Mouse (Mus musculus) hindbrain, embryonic 16.5 days (tissue): ENCODE data around the gene Mgat5b. TPM values are rescaled to one million over a fixed set of nuclear protein-coding genes. Genes with fewer than 3 reads are reported as not detected.

Experiments used
- ATAC-seq: fragments of 200-750 bp; cut with Nextera tagmentation; 2 replicates; pipeline ENCODE4 v1.8.0; 2017; ENCODE audit warnings: moderate TSS enrichment, moderate library complexity
- H3K27ac ChIP-seq: fragments of 300-500 bp; sonication (generic); 2 replicates; pipeline ENCODE4 v1.5.1; 2014; ENCODE audit warnings: low read depth, mild to moderate bottlenecking, control low read depth, low read length, moderate library complexity
- H3K27me3 ChIP-seq: fragments of 300-500 bp; sonication (generic); replicated peaks from 2 replicates; pipeline ENCODE4 v1.6.1; 2014; ENCODE audit warnings: low read length; ENCODE audit not compliant: control insufficient read depth, insufficient read depth
- H3K36me3 ChIP-seq: fragments of 300-500 bp; sonication (generic); 2 replicates; pipeline ENCODE4 v1.6.1; 2014; ENCODE audit warnings: mild to moderate bottlenecking, low read length, moderate library complexity, mixed read lengths; ENCODE audit not compliant: control insufficient read depth, insufficient read depth
- H3K4me1 ChIP-seq: fragments of 300-500 bp; sonication (generic); 2 replicates; pipeline ENCODE4 v1.6.1; 2014; ENCODE audit warnings: low read depth, low read length; ENCODE audit not compliant: control insufficient read depth, insufficient read depth
- H3K4me2 ChIP-seq: fragments of 300-500 bp; sonication (generic); 2 replicates; pipeline ENCODE4 v1.6.1; 2014; ENCODE audit warnings: mild to moderate bottlenecking, low read length, control low read depth, moderate library complexity
- H3K4me3 ChIP-seq: fragments of 300-500 bp; sonication (generic); 2 replicates; pipeline ENCODE4 v1.5.1; 2014; ENCODE audit warnings: mild to moderate bottlenecking, low read length, control low read depth, moderate library complexity
- H3K9ac ChIP-seq: fragments of 300-500 bp; sonication (generic); 2 replicates; pipeline ENCODE4 v1.6.1; 2014; ENCODE audit warnings: low read depth, mild to moderate bottlenecking, control low read depth, low read length, moderate library complexity
- H3K9me3 ChIP-seq: fragments of 300-500 bp; sonication (generic); 2 replicates; pipeline ENCODE4 v1.6.1; 2014; ENCODE audit warnings: mild to moderate bottlenecking, low read length, moderate library complexity; ENCODE audit not compliant: control insufficient read depth
- WGBS: fragments of 180-500 bp; shearing (Covaris S2); extraction: QIAGEN DNeasy Blood & Tissue Kit; methylation state at CpG from one replicate; pipeline ENCODE4 v1.1.7; 2014; 5-methylcytosine and 5-hydroxymethylcytosine counted together
- polyA plus RNA-seq: library from polyadenylated mRNA; unstranded; fragments of >200 nt; fragmentation: Nextera tagmentation; extraction: Ambion mirVana; gene quantifications from 2 replicates; pipeline ENCODE4 v1.2.1, GENCODE M21; 2015

Mgat5b gene
- polyA plus RNA-seq, 1 experiment from 2014 or later, result 19.4 TPM

DNA sequence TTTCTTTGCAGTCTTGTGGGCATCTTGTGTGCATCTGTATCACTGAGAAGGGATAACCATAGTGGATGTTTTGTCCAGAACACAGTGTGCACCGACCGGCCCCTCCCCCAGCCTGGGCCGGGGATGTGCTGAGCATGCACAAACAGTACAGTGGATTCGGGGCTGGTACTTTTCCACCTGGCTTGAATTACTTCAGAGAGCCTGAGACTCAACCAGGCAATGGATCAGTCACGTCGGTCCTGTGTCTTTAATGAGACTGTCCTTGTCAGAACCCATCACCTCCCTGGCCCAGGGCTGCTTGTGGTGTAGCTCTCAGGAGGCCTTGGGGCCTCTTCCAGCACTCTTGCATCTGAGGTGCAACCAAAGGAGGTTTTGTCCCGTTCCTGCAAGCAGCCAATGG lies 46.4 kb downstream of the Mgat5b start:
- Histone ChIP-seq H3K27me3 (no peaks in the 10 kb centered on the region), H3K4me3 (no peak overlapping the region), H3K9ac (no peak overlapping the region), H3K4me2 (no peak overlapping the region), H3K27ac (no peak overlapping the region), H3K4me1 (no peaks in the 10 kb centered on the region; the same call in 1 of the 2 replicates), H3K36me3 (peaks cover 8% of the 10 kb centered on the region), H3K9me3 (no peaks in the 10 kb centered on the region)
- no peak for ATAC-seq
- WGBS, result 72% methylated on average over 7 of the region's 7 CpGs

GRCm38 (mm10) chr11:116965961-116966360 lies 47.3 kb downstream of the Mgat5b start:
- Histone ChIP-seq H3K36me3 (peaks cover 8% of the 10 kb centered on the region), H3K27me3 (no peaks in the 10 kb centered on the region), H3K4me2 (no peak overlapping the region), H3K9me3 (no peaks in the 10 kb centered on the region), H3K4me1 (no peaks in the 10 kb centered on the region; the same call in 1 of the 2 replicates), H3K4me3 (no peak overlapping the region), H3K9ac (no peak overlapping the region), H3K27ac (no peak overlapping the region)
- WGBS, result 60% methylated on average over 2 of the region's 2 CpGs
- no peak for ATAC-seq

- H3K27ac ChIP-seq, result no peak overlapping the region
- no peak overlapping the region for H3K9ac ChIP-seq
- H3K4me1 ChIP-seq, result no peaks in the 10 kb centered on the region; the same call in 1 of the 2 replicates
- no peak overlapping the region for H3K4me3 ChIP-seq
- H3K36me3 ChIP-seq, result peaks cover 2% of the 10 kb centered on the region; the same call in 1 of the 2 replicates
- ATAC-seq, result no peak; the same call in 1 of the 2 replicates
- H3K4me2 ChIP-seq, result no peak overlapping the region
- no peaks in the 10 kb centered on the region for H3K27me3 ChIP-seq
- WGBS, result 90% methylated on average over 9 of the region's 9 CpGs
- no peaks in the 10 kb centered on the region for H3K9me3 ChIP-seq
Measured at GRCm38 (mm10) chr11:116968586-116968985, 49.9 kb downstream of the Mgat5b start.

- 67% methylated on average over 11 of the region's 11 CpGs for WGBS
- no peak overlapping the region for H3K9ac ChIP-seq
- no peaks in the 10 kb centered on the region for H3K9me3 ChIP-seq
- H3K36me3 ChIP-seq, result peaks cover 5% of the 10 kb centered on the region
- ATAC-seq, result no peak
- H3K27ac ChIP-seq, result no peak overlapping the region
- no peak overlapping the region for H3K4me3 ChIP-seq
- no peaks in the 10 kb centered on the region; the same call in 1 of the 2 replicates for H3K4me1 ChIP-seq
- no peaks in the 10 kb centered on the region for H3K27me3 ChIP-seq
- no peak overlapping the region for H3K4me2 ChIP-seq
Measured at GRCm38 (mm10) chr11:116969498-116969897, 50.8 kb downstream of the Mgat5b start.

- no peak for ATAC-seq
- Histone ChIP-seq H3K4me1 (no peaks in the 10 kb centered on the region), H3K36me3 (peaks cover 5% of the 10 kb centered on the region)
Measured at GRCm38 (mm10) chr11:116970847-116971246, 52.2 kb downstream of the Mgat5b start.

GRCm38 (mm10) chr11:116972828-116973227 lies 54.2 kb downstream of the Mgat5b start:
- Histone ChIP-seq H3K27me3 (no peaks in the 10 kb centered on the region), H3K4me3 (no peak overlapping the region), H3K4me2 (no peak overlapping the region), H3K27ac (no peak overlapping the region), H3K9ac (no peak overlapping the region), H3K36me3 (peaks cover 12% of the 10 kb centered on the region), H3K9me3 (no peaks in the 10 kb centered on the region), H3K4me1 (no peaks in the 10 kb centered on the region)
- WGBS, result 29% methylated on average over 4 of the region's 4 CpGs
- no peak for ATAC-seq

More at GRCm38 (mm10) chr11:116970847-116971246, 52.2 kb downstream of the Mgat5b start:
- Histone ChIP-seq H3K9ac (no peak overlapping the region), H3K27ac (no peak overlapping the region), H3K4me2 (no peak overlapping the region), H3K9me3 (no peaks in the 10 kb centered on the region), H3K4me3 (no peak overlapping the region), H3K27me3 (no peaks in the 10 kb centered on the region)
- 43% methylated on average over 4 of the region's 4 CpGs for WGBS

DNA sequence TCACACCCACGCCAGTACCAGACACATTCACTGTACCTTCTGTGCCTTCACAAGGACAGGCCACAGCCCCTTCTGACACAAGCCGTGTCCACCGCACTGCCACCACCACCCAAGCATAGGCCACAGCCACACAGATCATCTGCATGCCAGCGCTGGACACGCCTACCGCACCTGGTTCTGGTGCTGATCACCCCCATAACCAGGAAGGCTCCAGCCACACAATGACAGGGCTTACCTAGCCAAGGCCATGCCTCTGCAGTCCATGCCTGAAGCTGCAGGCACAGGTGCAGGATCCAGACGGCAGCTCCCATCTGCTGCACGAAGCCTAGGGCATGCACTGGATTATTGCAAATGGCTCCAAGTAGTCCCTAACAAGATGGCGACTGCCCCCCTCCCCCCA lies 54.8 kb downstream of the Mgat5b start:
- 85% methylated on average over 9 of the region's 9 CpGs for WGBS
- no peak for ATAC-seq
- no peak overlapping the region for H3K9ac ChIP-seq
- H3K4me1 ChIP-seq, result no peaks in the 10 kb centered on the region
- peaks cover 18% of the 10 kb centered on the region for H3K36me3 ChIP-seq
- no peak overlapping the region for H3K4me3 ChIP-seq
- no peaks in the 10 kb centered on the region for H3K9me3 ChIP-seq
- H3K4me2 ChIP-seq, result no peak overlapping the region
- H3K27ac ChIP-seq, result no peak overlapping the region
- H3K27me3 ChIP-seq, result no peaks in the 10 kb centered on the region

DNA sequence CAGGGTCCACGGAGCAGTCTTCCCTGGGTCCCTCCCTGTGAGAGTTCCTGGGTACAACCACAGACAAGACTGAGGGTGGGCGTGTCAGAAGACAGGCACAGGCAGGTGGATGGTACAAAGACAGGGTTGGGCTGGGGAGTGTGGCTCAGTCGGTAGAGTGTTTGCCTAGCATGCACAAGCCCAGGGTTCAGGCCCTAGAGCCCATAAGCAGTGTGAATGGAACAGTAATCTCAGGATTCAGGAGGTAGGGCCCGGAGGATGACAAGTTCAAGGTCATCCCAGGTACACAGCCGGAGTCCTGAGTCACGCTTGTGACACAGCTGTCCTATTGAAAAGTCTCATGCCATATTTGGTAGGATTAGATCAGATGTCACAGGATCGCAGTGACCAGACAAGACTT lies 55.7 kb downstream of the Mgat5b start:
- no peaks in the 10 kb centered on the region for H3K9me3 ChIP-seq
- WGBS, result 93% methylated on average over 7 of the region's 7 CpGs
- no peak overlapping the region for H3K4me3 ChIP-seq
- no peak overlapping the region for H3K27ac ChIP-seq
- peaks cover 22% of the 10 kb centered on the region for H3K36me3 ChIP-seq
- no peaks in the 10 kb centered on the region for H3K4me1 ChIP-seq
- H3K4me2 ChIP-seq, result no peak overlapping the region
- H3K27me3 ChIP-seq, result no peaks in the 10 kb centered on the region
- no peak for ATAC-seq
- no peak overlapping the region for H3K9ac ChIP-seq

- H3K9ac ChIP-seq, result no peak overlapping the region
- H3K4me1 ChIP-seq, result peaks cover 7% of the 10 kb centered on the region
- no peak overlapping the region for H3K4me3 ChIP-seq
- H3K9me3 ChIP-seq, result no peaks in the 10 kb centered on the region
- peaks cover 26% of the 10 kb centered on the region for H3K36me3 ChIP-seq
- H3K4me2 ChIP-seq, result no peak overlapping the region
- no peak for ATAC-seq
- 31% methylated on average over 5 of the region's 5 CpGs for WGBS
- H3K27ac ChIP-seq, result peak overlapping the region; percentile 36
- no peaks in the 10 kb centered on the region for H3K27me3 ChIP-seq
Measured at GRCm38 (mm10) chr11:116980313-116980712, 61.6 kb downstream of the Mgat5b start.

- H3K36me3 ChIP-seq, result peaks cover 22% of the 10 kb centered on the region
- WGBS, result 62% methylated on average over 4 of the region's 4 CpGs
Measured at GRCm38 (mm10) chr11:116982543-116982942, 63.9 kb downstream of the Mgat5b start.

More at GRCm38 (mm10) chr11:116982543-116982942, 63.9 kb downstream of the Mgat5b start:
- Histone ChIP-seq H3K27ac (no peak overlapping the region), H3K9ac (no peak overlapping the region), H3K4me1 (peaks cover 7% of the 10 kb centered on the region), H3K4me3 (no peak overlapping the region), H3K4me2 (no peak overlapping the region), H3K9me3 (no peaks in the 10 kb centered on the region), H3K27me3 (no peaks in the 10 kb centered on the region)
- no peak for ATAC-seq
